Mouse (Mus musculus): ENCODE measurements around the gene Hoxa7.

- TF ChIP-seq CTCF (IDR thresholded peaks at IDR 0.05), result no peak
- TF ChIP-seq POLR2A (IDR thresholded peaks at IDR 0.05; ENCODE audit: insufficient read depth, low read depth, low read length), result no peak
- no peak for TF ChIP-seq EP300 (IDR thresholded peaks at IDR 0.05; ENCODE audit: insufficient read depth, low read depth, low read length)
Observed at GRCm38 (mm10) chr6:52232984-52233545, 11.4 kb upstream of the Hoxa7 start.
